Mouse (Mus musculus) hindbrain, embryonic 15.5 days (tissue): ENCODE results near the gene Gm20388. TPM values are rescaled to one million over a fixed set of nuclear protein-coding genes. Genes with fewer than 3 reads are reported as not detected.
"Not testable (repeated sequence)": the region's sequence is repeated elsewhere in the genome, so short reads cannot be mapped to it uniquely, and the experiment has no call there.

Source experiments
- ATAC-seq: fragments of 200-750 bp; cut with Nextera tagmentation; 2 replicates; pipeline ENCODE4 v1.8.0; 2017; ENCODE audit warnings: low read depth, moderate number of reproducible peaks, moderate TSS enrichment; ENCODE audit not compliant: low FRiP score
- H3K27ac ChIP-seq: fragments of 300-500 bp; sonication (generic); replicated peaks from 2 replicates; pipeline ENCODE4 v1.5.1; 2015; ENCODE audit warnings: mild to moderate bottlenecking, inconsistent platforms
- H3K27me3 ChIP-seq: fragments of 300-500 bp; sonication (generic); 2 replicates; pipeline ENCODE4 v1.6.1; 2015; ENCODE audit warnings: control low read depth, inconsistent platforms
- H3K36me3 ChIP-seq: fragments of 300-500 bp; sonication (generic); 2 replicates; pipeline ENCODE4 v1.6.1; 2015; ENCODE audit warnings: control low read depth, inconsistent platforms
- H3K4me1 ChIP-seq: fragments of 300-500 bp; sonication (generic); replicated peaks from 2 replicates; pipeline ENCODE4 v1.6.1; 2015; ENCODE audit warnings: control low read depth, inconsistent platforms
- H3K4me2 ChIP-seq: fragments of 300-500 bp; sonication (generic); 2 replicates; pipeline ENCODE4 v1.6.1; 2015; ENCODE audit warnings: moderate library complexity, mild to moderate bottlenecking, inconsistent platforms
- H3K4me3 ChIP-seq: fragments of 300-500 bp; sonication (generic); 2 replicates; pipeline ENCODE4 v1.5.1; 2015; ENCODE audit warnings: mild to moderate bottlenecking, inconsistent platforms
- H3K9ac ChIP-seq: fragments of 300-500 bp; sonication (generic); 2 replicates; pipeline ENCODE4 v1.6.1; 2015; ENCODE audit warnings: inconsistent platforms
- H3K9me3 ChIP-seq: fragments of 300-500 bp; sonication (generic); 2 replicates; pipeline ENCODE4 v1.6.1; 2016; ENCODE audit warnings: control low read depth, inconsistent platforms
- WGBS: fragments of 180-500 bp; shearing (Covaris S2); methylation state at CpG from one replicate; pipeline ENCODE4 v1.1.7; 2015; 5-methylcytosine and 5-hydroxymethylcytosine counted together
- polyA plus RNA-seq: library from polyadenylated mRNA; unstranded; fragments of >200 nt; fragmentation: Nextera tagmentation; extraction: Ambion mirVana; gene quantifications from 2 replicates; pipeline ENCODE4 v1.2.1, GENCODE M21; 2015

Gene Gm20388
- polyA plus RNA-seq, 1 experiment from 2014 or later: 5.4 TPM

GRCm38 (mm10) chr8:123420525-123421281, 3510.1 kb downstream of the Gm20388 start:
- ATAC-seq: peak; percentile 35
- Histone ChIP-seq H3K9ac (no peak overlapping the region), H3K27me3 (no peaks in the 10 kb centered on the region), H3K4me1 (peaks cover 36% of the 10 kb centered on the region), H3K4me2 (no peak overlapping the region), H3K36me3 (peaks cover 53% of the 10 kb centered on the region), H3K27ac (no peak overlapping the region), H3K4me3 (no peak overlapping the region), H3K9me3 (no peaks in the 10 kb centered on the region)
- WGBS: 92% methylated on average over 34 of the region's 34 CpGs

- Histone ChIP-seq H3K27ac (no peak overlapping the region), H3K27me3 (no peaks in the 10 kb centered on the region), H3K4me1 (peaks cover 31% of the 10 kb centered on the region), H3K9me3 (0 out of 2 replicates have a peak, but pooled peaks cover under 1% of the 10 kb centered on the region), H3K9ac (no peak overlapping the region), H3K4me3 (no peak overlapping the region), H3K36me3 (peaks cover 53% of the 10 kb centered on the region), H3K4me2 (no peak overlapping the region)
- ATAC-seq: no peak
- WGBS: 90% methylated on average over 19 of the region's 19 CpGs
These were observed 3510.7 kb downstream of the Gm20388 start for GRCm38 (mm10) chr8:123421325-123421724.

GRCm38 (mm10) chr8:123422056-123422780, 3511.6 kb downstream of the Gm20388 start:
- peaks cover 5% of the 10 kb centered on the region; the same call in 1 of the 2 replicates for H3K9me3 ChIP-seq
- H3K36me3 ChIP-seq: peaks cover 53% of the 10 kb centered on the region
- ATAC-seq: peak; percentile 67
- no peak overlapping the region for H3K9ac ChIP-seq
- H3K4me3 ChIP-seq: peak overlapping the region; percentile 7; the same call in 1 of the 2 replicates
- H3K4me2 ChIP-seq: peak overlapping the region; percentile 37
- 17% methylated on average over 17 of the region's 17 CpGs for WGBS
- peaks cover 22% of the 10 kb centered on the region for H3K4me1 ChIP-seq
- H3K27ac ChIP-seq: 0 out of 2 replicates have a peak overlapping the region, but pooled peaks have one; percentile 28
- H3K27me3 ChIP-seq: no peaks in the 10 kb centered on the region

GRCm38 (mm10) chr8:123422781-123423159, 3512.1 kb downstream of the Gm20388 start:
- Histone ChIP-seq H3K27me3 (no peaks in the 10 kb centered on the region), H3K36me3 (peaks cover 52% of the 10 kb centered on the region), H3K4me2 (no peak overlapping the region), H3K4me1 (peaks cover 16% of the 10 kb centered on the region), H3K9me3 (peaks cover 7% of the 10 kb centered on the region; the same call in 1 of the 2 replicates), H3K9ac (no peak overlapping the region), H3K4me3 (no peak overlapping the region), H3K27ac (0 out of 2 replicates have a peak overlapping the region, but pooled peaks have one; percentile 28)
- ATAC-seq: peak; percentile 43; the same call in 1 of the 2 replicates
- 29% methylated on average over 3 of the region's 3 CpGs for WGBS

GRCm38 (mm10) chr8:123423441-123423840, 3512.8 kb downstream of the Gm20388 start, which contains the start of gene Def8:
Gene Def8 (plus strand): TSS chr8:123423527.
- 75% methylated on average over 7 of the region's 7 CpGs for WGBS

GRCm38 (mm10) chr8:123426511-123427509, 3516.2 kb downstream of the Gm20388 start:
- WGBS: 96% methylated on average over 27 of the region's 27 CpGs

More at GRCm38 (mm10) chr8:123423441-123423840, 3512.8 kb downstream of the Gm20388 start, which contains the start of gene Def8:
- Histone ChIP-seq H3K27me3 (no peaks in the 10 kb centered on the region), H3K4me2 (peak within 1 kb of the TSS; percentile 37), H3K27ac (0 out of 2 replicates have a peak within 1 kb of the TSS, but pooled peaks have one; percentile 28), H3K4me1 (peaks cover 12% of the 10 kb centered on the region; the same call in 1 of the 2 replicates), H3K4me3 (peak within 1 kb of the TSS; percentile 7; the same call in 1 of the 2 replicates), H3K9ac (no peak within 1 kb of the TSS), H3K36me3 (peaks cover 46% of the 10 kb centered on the region), H3K9me3 (peaks cover 10% of the 10 kb centered on the region; the same call in 1 of the 2 replicates)
- ATAC-seq: no peak

GRCm38 (mm10) chr8:123427639-123428275, 3517.1 kb downstream of the Gm20388 start:
- ATAC-seq: no peak
- no peak overlapping the region for H3K4me2 ChIP-seq
- peaks cover 18% of the 10 kb centered on the region; the same call in 1 of the 2 replicates for H3K9me3 ChIP-seq
- peaks cover 6% of the 10 kb centered on the region for H3K36me3 ChIP-seq
- H3K4me1 ChIP-seq: peaks cover under 1% of the 10 kb centered on the region; the same call in 1 of the 2 replicates
- H3K27me3 ChIP-seq: no peaks in the 10 kb centered on the region
- 97% methylated on average over 24 of the region's 24 CpGs for WGBS
- H3K9ac ChIP-seq: no peak overlapping the region
- H3K27ac ChIP-seq: no peak overlapping the region
- H3K4me3 ChIP-seq: no peak overlapping the region

More at GRCm38 (mm10) chr8:123426511-123427509, 3516.2 kb downstream of the Gm20388 start:
- no peak overlapping the region for H3K27ac ChIP-seq
- no peak overlapping the region for H3K9ac ChIP-seq
- no peak for ATAC-seq
- no peak overlapping the region for H3K4me3 ChIP-seq
- no peak overlapping the region for H3K4me2 ChIP-seq
- peaks cover 13% of the 10 kb centered on the region for H3K36me3 ChIP-seq
- H3K9me3 ChIP-seq: peaks cover 15% of the 10 kb centered on the region; the same call in 1 of the 2 replicates
- H3K27me3 ChIP-seq: no peaks in the 10 kb centered on the region
- peaks cover 8% of the 10 kb centered on the region; the same call in 1 of the 2 replicates for H3K4me1 ChIP-seq

GRCm38 (mm10) chr8:123428343-123428893, 3517.8 kb downstream of the Gm20388 start:
- Histone ChIP-seq H3K4me3 (no peak overlapping the region), H3K4me1 (no peaks in the 10 kb centered on the region), H3K9me3 (peaks cover 18% of the 10 kb centered on the region; the same call in 1 of the 2 replicates), H3K27ac (no peak overlapping the region), H3K4me2 (no peak overlapping the region), H3K9ac (no peak overlapping the region), H3K27me3 (no peaks in the 10 kb centered on the region), H3K36me3 (peaks cover 2% of the 10 kb centered on the region; the same call in 1 of the 2 replicates)
- 98% methylated on average over 29 of the region's 29 CpGs for WGBS
- no peak for ATAC-seq

- Histone ChIP-seq H3K9ac (no peak overlapping the region), H3K4me1 (no peaks in the 10 kb centered on the region), H3K27ac (no peak overlapping the region), H3K4me3 (no peak overlapping the region), H3K9me3 (peaks cover 18% of the 10 kb centered on the region; the same call in 1 of the 2 replicates), H3K36me3 (no peaks in the 10 kb centered on the region), H3K27me3 (no peaks in the 10 kb centered on the region), H3K4me2 (no peak overlapping the region)
- no peak for ATAC-seq
- WGBS: 96% methylated on average over 23 of the region's 23 CpGs
These were observed 3518.5 kb downstream of the Gm20388 start for GRCm38 (mm10) chr8:123428939-123429721.

- not testable (repeated sequence) for H3K27me3 ChIP-seq, H3K27ac ChIP-seq, H3K4me3 ChIP-seq, H3K4me2 ChIP-seq, H3K36me3 ChIP-seq, ATAC-seq, H3K9ac ChIP-seq, H3K4me1 ChIP-seq
- 97% methylated on average over 15 of the region's 15 CpGs for WGBS
- H3K9me3 ChIP-seq: peaks cover 18% of the 10 kb centered on the region; the same call in 1 of the 2 replicates
These were observed 3519.0 kb downstream of the Gm20388 start for GRCm38 (mm10) chr8:123429722-123430013.
